Mouse (Mus musculus) forebrain, postnatal 0 days (tissue): ENCODE results near the gene Cnbd2. TPM values are rescaled to one million over a fixed set of nuclear protein-coding genes. Genes with fewer than 3 reads are reported as not detected.

ENCODE experiments used
- ATAC-seq: fragments of 200-750 bp; cut with Nextera tagmentation; 2 replicates; pipeline ENCODE4 v1.8.0; 2017; ENCODE audit warnings: mild to moderate bottlenecking, moderate library complexity
- DNase-seq: peaks from one replicate; pipeline ENCODE4 v3.0.0-alpha.2; 2015
- H3K27ac ChIP-seq: fragments of 300-500 bp; sonication (generic); 2 replicates; pipeline ENCODE4 v1.5.1; 2014; ENCODE audit warnings: low read depth, mild to moderate bottlenecking, antibody characterized with exemption, low read length, moderate library complexity, mixed read lengths
- H3K27me3 ChIP-seq: fragments of 300-500 bp; sonication (generic); 2 replicates; pipeline ENCODE4 v1.6.1; 2014; ENCODE audit warnings: mild to moderate bottlenecking, low read length, mixed read lengths; ENCODE audit not compliant: insufficient read depth
- H3K36me3 ChIP-seq: fragments of 300-500 bp; sonication (generic); 2 replicates; pipeline ENCODE4 v1.6.1; 2014; ENCODE audit warnings: mild to moderate bottlenecking, moderate library complexity; ENCODE audit not compliant: insufficient read depth
- H3K4me1 ChIP-seq: fragments of 300-500 bp; sonication (generic); 2 replicates; pipeline ENCODE4 v1.6.1; 2014; ENCODE audit warnings: antibody characterized with exemption; ENCODE audit not compliant: insufficient read depth
- H3K4me2 ChIP-seq: fragments of 300-500 bp; sonication (generic); 2 replicates; pipeline ENCODE4 v1.6.1; 2014; ENCODE audit warnings: low read depth, mild to moderate bottlenecking, moderate library complexity
- H3K4me3 ChIP-seq: fragments of 300-500 bp; sonication (generic); 2 replicates; pipeline ENCODE4 v1.5.1; 2014; ENCODE audit warnings: low read depth, low read length, mixed read lengths
- H3K9ac ChIP-seq: fragments of 300-500 bp; sonication (generic); 2 replicates; pipeline ENCODE4 v1.6.1; 2014; ENCODE audit warnings: mild to moderate bottlenecking
- H3K9me3 ChIP-seq: fragments of 300-500 bp; sonication (generic); 2 replicates; pipeline ENCODE4 v1.6.1; 2016; ENCODE audit warnings: low read length
- CTCF ChIP-seq: sonication (generic); IDR thresholded peaks from 2 replicates; pipeline ENCODE4 v1.5.1; 2016; ENCODE audit warnings: antibody characterized with exemption, control low read depth, low read depth
- WGBS: fragments of 180-500 bp; shearing (Covaris S2); extraction: QIAGEN DNeasy Blood & Tissue Kit; methylation state at CpG from one replicate; pipeline ENCODE4 v1.1.7; 2014; 5-methylcytosine and 5-hydroxymethylcytosine counted together
- microRNA-seq, 2 experiments: library from miRNA; unstranded; fragments of <30 nt; microRNA quantifications; one replicate each; pipeline ENCODE4; 2016
- polyA plus RNA-seq: library from polyadenylated mRNA; unstranded; fragments of >200 nt; fragmentation: Nextera tagmentation; extraction: Ambion mirVana; gene quantifications from 2 replicates; pipeline ENCODE4 v1.2.1, GENCODE M21; 2015
- total RNA-seq: library from RNA; depleted of rRNA; stranded (reverse); fragments of >200 nt; gene quantifications from 2 replicates; pipeline ENCODE4 v1.2.3, GENCODE M21; 2014; rRNA removed

Gene Cnbd2
- total and polyA plus RNA-seq, 2 experiments from 2014 or later, result 7.0 to 9.1 TPM

GRCm38 (mm10) chr2:156422631-156423030, 110.5 kb downstream of the Cnbd2 start:
- Histone ChIP-seq H3K4me2 (peak overlapping the region; percentile 74), H3K9me3 (no peaks in the 10 kb centered on the region), H3K27ac (peak overlapping the region; percentile 93), H3K4me3 (peak overlapping the region; percentile 81), H3K4me1 (peaks cover 11% of the 10 kb centered on the region; the same call in 1 of the 2 replicates), H3K36me3 (no peaks in the 10 kb centered on the region), H3K9ac (peak overlapping the region; percentile 92), H3K27me3 (no peaks in the 10 kb centered on the region)
- no peak for DNase-seq
- ATAC-seq, result no peak
- 10% methylated on average over 8 of the region's 8 CpGs for WGBS
- no peak for TF ChIP-seq CTCF

GRCm38 (mm10) chr2:156423672-156424071, 111.6 kb downstream of the Cnbd2 start:
- H3K4me3 ChIP-seq, result no peak overlapping the region
- no peaks in the 10 kb centered on the region for H3K27me3 ChIP-seq
- WGBS, result 84% methylated on average over 4 of the region's 4 CpGs
- H3K36me3 ChIP-seq, result no peaks in the 10 kb centered on the region
- no peaks in the 10 kb centered on the region for H3K9me3 ChIP-seq
- H3K9ac ChIP-seq, result no peak overlapping the region
- H3K4me2 ChIP-seq, result 0 out of 2 replicates have a peak overlapping the region, but pooled peaks have one; percentile 74
- H3K4me1 ChIP-seq, result peaks cover 11% of the 10 kb centered on the region; the same call in 1 of the 2 replicates
- DNase-seq (no peak), ATAC-seq (no peak)
- no peak for TF ChIP-seq CTCF
- H3K27ac ChIP-seq, result no peak overlapping the region

Small RNA genes within 50 kb of the gene (microRNA-seq; reads per million reads assigned to microRNA genes)
- gene Gm22758 (0 reads per million in 2 experiments), gene Gm22759 (0 reads per million in 2 experiments)

Other genes starting within 250 kb of the Cnbd2 start
- gene Spag4, start 247.1 kb upstream of the Cnbd2 start, total RNA-seq, result 7.1 and 7.2 TPM in 2 replicates
- gene Spag4, start 247.1 kb upstream of the Cnbd2 start, polyA plus RNA-seq, result 5.0 and 5.5 TPM in 2 replicates
- 29.5 and 30.4 TPM in 2 replicates for gene Cpne1, start 200.3 kb upstream of the Cnbd2 start, total RNA-seq
- gene Cpne1, start 200.3 kb upstream of the Cnbd2 start, polyA plus RNA-seq, result 5.1 and 13.2 TPM in 2 replicates
- 28.6 and 31.6 TPM in 2 replicates for gene Rbm12, start 200.3 kb upstream of the Cnbd2 start, total RNA-seq
- gene Rbm12, start 200.3 kb upstream of the Cnbd2 start, polyA plus RNA-seq, result 17.7 and 19.4 TPM in 2 replicates
- gene Gm28036, start 185.2 kb upstream of the Cnbd2 start, total RNA-seq, result 14.4 and 20.5 TPM in 2 replicates
- 8.6 and 13.0 TPM in 2 replicates for gene Gm28036, start 185.2 kb upstream of the Cnbd2 start, polyA plus RNA-seq
- 91.3 and 132 TPM in 2 replicates for gene Romo1, start 168.3 kb upstream of the Cnbd2 start, total RNA-seq
- 529 and 662 TPM in 2 replicates for gene Romo1, start 168.3 kb upstream of the Cnbd2 start, polyA plus RNA-seq
- gene Nfs1, start 168.1 kb upstream of the Cnbd2 start, total RNA-seq, result 41.9 and 42.7 TPM in 2 replicates
- 41.2 and 48.6 TPM in 2 replicates for gene Nfs1, start 168.1 kb upstream of the Cnbd2 start, polyA plus RNA-seq
- gene Rbm39, start 132.1 kb upstream of the Cnbd2 start, total RNA-seq, result 332 and 415 TPM in 2 replicates
- gene Rbm39, start 132.1 kb upstream of the Cnbd2 start, polyA plus RNA-seq, result 412 and 413 TPM in 2 replicates
- gene Phf20, start 115.8 kb upstream of the Cnbd2 start, total RNA-seq, result 45.9 and 57.1 TPM in 2 replicates
- 111 and 148 TPM in 2 replicates for gene Phf20, start 115.8 kb upstream of the Cnbd2 start, polyA plus RNA-seq
- gene Scand1, start 405 bp downstream of the Cnbd2 start, total RNA-seq, result 204 and 242 TPM in 2 replicates
- gene Scand1, start 405 bp downstream of the Cnbd2 start, polyA plus RNA-seq, result 134 and 170 TPM in 2 replicates
- 169 and 211 TPM in 2 replicates for gene Epb41l1, start 108.6 kb downstream of the Cnbd2 start, total RNA-seq
- 7.0 and 10.0 TPM in 2 replicates for gene Epb41l1, start 108.6 kb downstream of the Cnbd2 start, polyA plus RNA-seq
- 46.7 and 50.1 TPM in 2 replicates for gene Aar2, start 235.3 kb downstream of the Cnbd2 start, total RNA-seq
- gene Aar2, start 235.3 kb downstream of the Cnbd2 start, polyA plus RNA-seq, result 37.1 and 43.7 TPM in 2 replicates